Mouse (Mus musculus): ENCODE data around the gene Ush2a.

DNA sequence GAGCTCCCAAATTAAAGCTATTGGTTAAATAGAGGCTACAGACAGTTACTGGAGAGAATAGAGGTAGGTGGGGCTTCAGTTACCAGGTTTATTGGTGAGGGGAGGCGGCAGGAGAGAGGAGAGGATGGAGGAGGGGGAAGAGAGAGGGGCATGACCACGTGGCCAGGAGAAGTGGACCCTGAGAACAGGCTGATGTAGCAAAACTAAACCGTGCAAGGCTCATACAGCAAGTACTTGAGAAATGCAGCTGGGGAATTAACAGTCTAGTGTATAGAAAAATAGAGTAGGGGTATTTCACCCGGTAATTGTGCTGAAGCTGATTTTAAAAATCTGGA is 751.7 kb downstream of the Ush2a start:
- TF ChIP-seq CTCF (IDR thresholded peaks at IDR 0.05; ENCODE audit: extremely low read depth, insufficient read depth, low read length): no peak
- no peak for TF ChIP-seq POLR2A (IDR thresholded peaks at IDR 0.05; ENCODE audit: extremely low read depth, insufficient read depth, low read length)

Data from cortical plate, adult 2 months (tissue).